ENCODE assay signal across 11 mouse cellular contexts in genomic region chr5:97022305-97023278, GRCm38 (mm10). TPM values are rescaled to one million over a fixed set of nuclear protein-coding genes. Genes with fewer than 3 reads are reported as not detected.
DNase-seq lines count a peak whose midpoint lies in the region; ATAC-seq and TF ChIP-seq lines count a peak whose summit lies in the region.
"Had no signal": no experiment of that assay in that cellular context is flagged by ENCODE, and none has a peak within 500 bp of the region (broad histone marks: within the 10 kb centered on the region; RNA-seq: fewer than 3 reads in every experiment).

No protein-coding gene starts in this region.

- peak; percentile 94 for TF ChIP-seq EP300 in liver, postnatal 0 days (IDR thresholded peaks at IDR 0.05; ENCODE audit: low read depth)

- no peaks in the 10 kb centered on the region for H3K36me3 ChIP-seq in embryonic facial prominence, embryonic 14.5 days (ENCODE audit: control insufficient read depth, insufficient read depth, low read length)
- H3K36me3 ChIP-seq in embryonic facial prominence, embryonic 10.5 days (replicated peaks): no peaks in the 10 kb centered on the region
- 0 out of 2 replicates have a peak, but pooled peaks cover under 1% of the 10 kb centered on the region for H3K36me3 ChIP-seq in liver, postnatal 0 days (replicated peaks; ENCODE audit: insufficient read depth, low read length)
- H3K36me3 ChIP-seq: forebrain, embryonic 10.5 days had no signal

- no peaks in the 10 kb centered on the region for H3K4me1 ChIP-seq in embryonic facial prominence, embryonic 14.5 days (ENCODE audit: control insufficient read depth, insufficient read depth, low read length)
- 0 out of 2 replicates have a peak, but pooled peaks cover 4% of the 10 kb centered on the region for H3K4me1 ChIP-seq in embryonic facial prominence, embryonic 10.5 days
- H3K4me1 ChIP-seq in liver, postnatal 0 days (ENCODE audit: insufficient read depth): peaks cover 19% of the 10 kb centered on the region

- peak; percentile 14 for DNase-seq in embryonic facial prominence, embryonic 14.5 days (ENCODE audit: low spot score)
- no peak for DNase-seq in embryonic facial prominence, embryonic 10.5 days (ENCODE audit: low spot score)
- DNase-seq in kidney, postnatal 14 days: peak; percentile 13
- DNase-seq in kidney, postnatal 4 days: no peak
- peak; percentile 72 for DNase-seq in c-Kit-positive CD71-positive TER-119-positive erythroid progenitor cells, embryonic 14.5 days (ENCODE audit: low spot score)
- no peak for DNase-seq in liver, postnatal 0 days
- DNase-seq in frontal cortex, postnatal 10 days (ENCODE audit: low spot score in 2 of 2): no peak
- DNase-seq in frontal cortex, postnatal 14 days (ENCODE audit: low spot score in 2 of 2): no peak
- DNase-seq: cerebellum, adult 2 months had no signal

- no peaks in the 10 kb centered on the region for H3K9me3 ChIP-seq in embryonic facial prominence, embryonic 14.5 days (ENCODE audit: control insufficient read depth, low read length)
- no peaks in the 10 kb centered on the region for H3K9me3 ChIP-seq in embryonic facial prominence, embryonic 10.5 days
- no peaks in the 10 kb centered on the region for H3K9me3 ChIP-seq in liver, postnatal 0 days (ENCODE audit: low read length)
- H3K9me3 ChIP-seq: forebrain, embryonic 10.5 days had no signal

- ATAC-seq in embryonic facial prominence, embryonic 14.5 days (ENCODE audit: low read depth): peak; percentile 70; the same call in 1 of the 2 replicates
- peak; percentile 81 for ATAC-seq in liver, postnatal 0 days

- no peak overlapping the region for H3K4me2 ChIP-seq in embryonic facial prominence, embryonic 14.5 days (ENCODE audit: low read depth, low read length)
- H3K4me2 ChIP-seq in liver, postnatal 0 days (ENCODE audit: low read depth, low read length): 0 out of 2 replicates have a peak overlapping the region, but pooled peaks have one; percentile 28

- WGBS in embryonic facial prominence, embryonic 14.5 days: 76% methylated on average over 15 of the region's 15 CpGs
- 81% methylated on average over 15 of the region's 15 CpGs for WGBS in embryonic facial prominence, embryonic 10.5 days
- 58% methylated on average over 15 of the region's 15 CpGs for WGBS in liver, postnatal 0 days (ENCODE audit: insufficient replicate concordance)

- H3K27ac ChIP-seq in embryonic facial prominence, embryonic 14.5 days (replicated peaks; ENCODE audit: low read depth, low read length): no peak overlapping the region
- H3K27ac ChIP-seq in embryonic facial prominence, embryonic 10.5 days (replicated peaks): no peak overlapping the region
- no peak overlapping the region for H3K27ac ChIP-seq in liver, postnatal 0 days (ENCODE audit: low read depth)
- H3K27ac ChIP-seq: forebrain, embryonic 10.5 days had no signal

- H3K9ac ChIP-seq in embryonic facial prominence, embryonic 14.5 days (ENCODE audit: low read depth, low read length): no peak overlapping the region
- H3K9ac ChIP-seq in liver, postnatal 0 days (replicated peaks): no peak overlapping the region

- no peak for TF ChIP-seq CTCF in liver, postnatal 0 days (IDR thresholded peaks at IDR 0.05; ENCODE audit: low read depth)

- no peak overlapping the region for H3K4me3 ChIP-seq in embryonic facial prominence, embryonic 14.5 days (ENCODE audit: low read depth, low read length)
- H3K4me3 ChIP-seq in embryonic facial prominence, embryonic 10.5 days: no peak overlapping the region
- H3K4me3 ChIP-seq in liver, postnatal 0 days (ENCODE audit: low read depth, low read length): no peak overlapping the region
- H3K4me3 ChIP-seq: forebrain, embryonic 10.5 days; myocyte had no signal

- H3K27me3 ChIP-seq in embryonic facial prominence, embryonic 14.5 days (replicated peaks; ENCODE audit: control insufficient read depth, insufficient read depth, low read length): no peaks in the 10 kb centered on the region
- no peaks in the 10 kb centered on the region for H3K27me3 ChIP-seq in embryonic facial prominence, embryonic 10.5 days (replicated peaks; ENCODE audit: low read depth, poor library complexity, severe bottlenecking)
- H3K27me3 ChIP-seq in liver, postnatal 0 days (ENCODE audit: insufficient read depth, low read length): no peaks in the 10 kb centered on the region

RNA-seq across cellular contexts. Expression of gene Bmp2k, which starts 25.1 kb away (rescaled TPM):
- polyA plus RNA-seq in embryonic facial prominence, embryonic 14.5 days (2014; fragmentation: Nextera tagmentation; extraction: Ambion mirVana): 12.3 and 12.7 TPM in 2 replicates
- polyA plus RNA-seq in embryonic facial prominence, embryonic 10.5 days (2016; fragmentation: Nextera tagmentation; extraction: Ambion mirVana): 8.0 and 8.1 TPM in 2 replicates
- polyA plus RNA-seq in liver, postnatal 0 days (2015; fragmentation: Nextera tagmentation; extraction: Ambion mirVana): 13.6 and 15.2 TPM in 2 replicates

Comparison
In these comparisons a context has a peak if more than half of its experiments do, and no peak if none do; other contexts are left out.
1. DNase-seq: peak in embryonic facial prominence, embryonic 14.5 days (single experiment), kidney, postnatal 14 days (single experiment) and c-Kit-positive CD71-positive TER-119-positive erythroid progenitor cells, embryonic 14.5 days (single experiment); none in embryonic facial prominence, embryonic 10.5 days (single experiment), kidney, postnatal 4 days (0 of 2), liver, postnatal 0 days (single experiment), frontal cortex, postnatal 10 days (0 of 2) and frontal cortex, postnatal 14 days (0 of 2).